Mouse (Mus musculus) bone marrow macrophage, adult 2 months (primary cell): ENCODE results near the gene Dse.

ENCODE experiments used
- CTCF ChIP-seq: IDR thresholded peaks from 2 replicates; pipeline ENCODE4 v1.5.1; 2012; ENCODE audit warnings: low read depth, mild to moderate bottlenecking, low read length, moderate library complexity
- POLR2A ChIP-seq: IDR thresholded peaks from 2 replicates; pipeline ENCODE4 v1.6.1; 2012; ENCODE audit warnings: mild to moderate bottlenecking, low read depth, low read length, borderline replicate concordance

GRCm38 (mm10) chr10:34118421-34118820 lies 89.1 kb downstream of the Dse start:
- TF ChIP-seq CTCF (no peak), POLR2A (no peak)
